Mouse (Mus musculus): Measurements from ENCODE around the gene Rgs6. TPM values are rescaled to one million over a fixed set of nuclear protein-coding genes. Genes with fewer than 3 reads are reported as not detected.

Gene Rgs6
- polyA plus RNA-seq, 1 experiment = 3.8 TPM

GRCm38 (mm10) chr12:83016486-83016885 lies 428.4 kb downstream of the Rgs6 start:
- TF ChIP-seq POLR2A (IDR thresholded peaks at IDR 0.05; ENCODE audit: borderline replicate concordance, extremely low read depth, low read depth, low read length) (no peak), CTCF (IDR thresholded peaks at IDR 0.05; ENCODE audit: insufficient read depth, low read length) (no peak)
- WGBS = 73% methylated on average over 6 of the region's 6 CpGs
- Histone ChIP-seq H3K4me1 (ENCODE audit: control insufficient read depth, insufficient read depth, low read length) (no peaks in the 10 kb centered on the region), H3K4me3 (replicated peaks; ENCODE audit: extremely low read depth, low read depth, low read length) (no peak overlapping the region)
- DNase-seq = no peak

GRCm38 (mm10) chr12:83018005-83018404 lies 429.9 kb downstream of the Rgs6 start:
- peak; percentile 49; the same call in 1 of the 2 replicates for TF ChIP-seq CTCF (IDR thresholded peaks at IDR 0.05; ENCODE audit: insufficient read depth, low read length)
- no peak for TF ChIP-seq POLR2A (IDR thresholded peaks at IDR 0.05; ENCODE audit: borderline replicate concordance, extremely low read depth, low read depth, low read length)
- no peaks in the 10 kb centered on the region for H3K4me1 ChIP-seq (ENCODE audit: control insufficient read depth, insufficient read depth, low read length)
- no peak overlapping the region for H3K4me3 ChIP-seq (replicated peaks; ENCODE audit: extremely low read depth, low read depth, low read length)
- DNase-seq = peak; percentile 75
- WGBS = 4% methylated on average over 3 of the region's 3 CpGs

- WGBS = 51% methylated on average over 3 of the region's 3 CpGs
Observed at GRCm38 (mm10) chr12:83026985-83027384, 438.9 kb downstream of the Rgs6 start.

GRCm38 (mm10) chr12:83033171-83033835 lies 445.2 kb downstream of the Rgs6 start:
- no peak for DNase-seq
- Histone ChIP-seq H3K4me3 (replicated peaks; ENCODE audit: extremely low read depth, low read depth, low read length) (no peak overlapping the region), H3K4me1 (ENCODE audit: control insufficient read depth, insufficient read depth, low read length) (no peaks in the 10 kb centered on the region)
- 70% methylated on average over 7 of the region's 7 CpGs for WGBS
- no peak for TF ChIP-seq CTCF (IDR thresholded peaks at IDR 0.05; ENCODE audit: insufficient read depth, low read length)

More at GRCm38 (mm10) chr12:83026985-83027384, 438.9 kb downstream of the Rgs6 start:
- TF ChIP-seq CTCF (IDR thresholded peaks at IDR 0.05; ENCODE audit: insufficient read depth, low read length) (peak; percentile 49; the same call in 1 of the 2 replicates), POLR2A (IDR thresholded peaks at IDR 0.05; ENCODE audit: borderline replicate concordance, extremely low read depth, low read depth, low read length) (no peak)
- no peak for DNase-seq
- Histone ChIP-seq H3K4me3 (replicated peaks; ENCODE audit: extremely low read depth, low read depth, low read length) (no peak overlapping the region), H3K4me1 (ENCODE audit: control insufficient read depth, insufficient read depth, low read length) (no peaks in the 10 kb centered on the region)

GRCm38 (mm10) chr12:83034859-83035569 lies 446.9 kb downstream of the Rgs6 start:
- TF ChIP-seq CTCF (IDR thresholded peaks at IDR 0.05; ENCODE audit: insufficient read depth, low read length) = no peak
- no peak for TF ChIP-seq POLR2A (IDR thresholded peaks at IDR 0.05; ENCODE audit: borderline replicate concordance, extremely low read depth, low read depth, low read length)
- 65% methylated on average over 3 of the region's 3 CpGs for WGBS
- Histone ChIP-seq H3K4me3 (replicated peaks; ENCODE audit: extremely low read depth, low read depth, low read length) (no peak overlapping the region), H3K4me1 (ENCODE audit: control insufficient read depth, insufficient read depth, low read length) (no peaks in the 10 kb centered on the region)
- no peak for DNase-seq

GRCm38 (mm10) chr12:83037798-83038560 lies 449.9 kb downstream of the Rgs6 start:
- TF ChIP-seq POLR2A (IDR thresholded peaks at IDR 0.05; ENCODE audit: borderline replicate concordance, extremely low read depth, low read depth, low read length) = no peak
- 86% methylated on average over 25 of the region's 25 CpGs for WGBS
- H3K4me3 ChIP-seq (replicated peaks; ENCODE audit: extremely low read depth, low read depth, low read length) = no peak overlapping the region
- no peaks in the 10 kb centered on the region for H3K4me1 ChIP-seq (ENCODE audit: control insufficient read depth, insufficient read depth, low read length)
- DNase-seq = no peak

- Histone ChIP-seq H3K4me1 (ENCODE audit: control insufficient read depth, insufficient read depth, low read length) (no peaks in the 10 kb centered on the region), H3K4me3 (replicated peaks; ENCODE audit: extremely low read depth, low read depth, low read length) (no peak overlapping the region)
- WGBS = 38% methylated on average over 7 of the region's 7 CpGs
- no peak for DNase-seq
- no peak for TF ChIP-seq CTCF (IDR thresholded peaks at IDR 0.05; ENCODE audit: insufficient read depth, low read length)
- TF ChIP-seq POLR2A (IDR thresholded peaks at IDR 0.05; ENCODE audit: borderline replicate concordance, extremely low read depth, low read depth, low read length) = no peak
Observed at GRCm38 (mm10) chr12:83038779-83039178, 450.7 kb downstream of the Rgs6 start.

- H3K4me3 ChIP-seq (replicated peaks; ENCODE audit: extremely low read depth, low read depth, low read length) = no peak overlapping the region
- H3K4me1 ChIP-seq (ENCODE audit: control insufficient read depth, insufficient read depth, low read length) = no peaks in the 10 kb centered on the region
- TF ChIP-seq POLR2A (IDR thresholded peaks at IDR 0.05; ENCODE audit: borderline replicate concordance, extremely low read depth, low read depth, low read length) (no peak), CTCF (IDR thresholded peaks at IDR 0.05; ENCODE audit: insufficient read depth, low read length) (no peak)
- DNase-seq = no peak
- whole genome bisulfite sequencing = 44% methylated on average over 3 of the region's 3 CpGs
Observed at GRCm38 (mm10) chr12:83039859-83040258, 451.8 kb downstream of the Rgs6 start.

- H3K4me1 ChIP-seq (ENCODE audit: control insufficient read depth, insufficient read depth, low read length) = no peaks in the 10 kb centered on the region
- 71% methylated on average over 6 of the region's 6 CpGs for WGBS
- no peak overlapping the region for H3K4me3 ChIP-seq (replicated peaks; ENCODE audit: extremely low read depth, low read depth, low read length)
- DNase-seq = no peak
- TF ChIP-seq CTCF (IDR thresholded peaks at IDR 0.05; ENCODE audit: insufficient read depth, low read length) (no peak), POLR2A (IDR thresholded peaks at IDR 0.05; ENCODE audit: borderline replicate concordance, extremely low read depth, low read depth, low read length) (no peak)
Observed at GRCm38 (mm10) chr12:83043980-83044620, 456.0 kb downstream of the Rgs6 start.
